Mouse (Mus musculus) 3134 (cell line): ENCODE data around the gene Liph.
"Not testable (repeated sequence)": the region's sequence is repeated elsewhere in the genome, so short reads cannot be mapped to it uniquely, and the experiment has no call there.

ENCODE experiments used
- DNase-seq: peaks from one replicate; pipeline ENCODE4 v3.0.0-alpha.2; 2011; ENCODE audit warnings: low spot score; ENCODE audit not compliant: insufficient read length; ENCODE audit errors: extremely low read depth

Gene Liph

GRCm38 (mm10) chr16:21995304-21995703 lies at the start of gene Liph:
Gene Liph, minus strand, starts transcription at chr16:21995663.
- DNase-seq, result no peak

- no peak for DNase-seq
Measured at GRCm38 (mm10) chr16:22043830-22044229, 48.4 kb upstream of the Liph start.

- no peak for DNase-seq
Measured at GRCm38 (mm10) chr16:22039978-22040377, 44.5 kb upstream of the Liph start.

GRCm38 (mm10) chr16:22038554-22038953 lies 43.1 kb upstream of the Liph start:
- no peak for DNase-seq

GRCm38 (mm10) chr16:22027474-22027873 lies 32.0 kb upstream of the Liph start:
- no peak for DNase-seq

GRCm38 (mm10) chr16:22022122-22022521 lies 26.7 kb upstream of the Liph start:
- no peak for DNase-seq

DNA sequence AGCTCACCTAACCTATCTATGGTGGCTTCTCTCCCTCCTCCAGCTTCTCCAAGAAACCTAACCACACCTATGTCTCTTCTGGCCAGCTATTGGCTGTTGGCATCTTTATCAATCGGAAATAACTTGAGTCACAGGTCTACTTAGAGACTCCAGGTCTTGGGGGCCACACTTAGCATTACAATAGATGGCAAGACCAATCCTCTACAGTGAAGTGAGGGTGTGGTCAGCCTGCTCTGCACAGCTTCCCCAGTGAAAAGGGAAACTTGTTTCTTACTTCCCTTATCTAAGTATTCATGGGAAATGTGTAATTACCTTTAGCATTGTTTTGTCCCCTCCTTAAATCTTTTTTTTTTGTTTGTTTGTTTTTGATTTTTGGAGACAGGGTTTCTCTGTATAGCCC lies 20.1 kb upstream of the Liph start:
- no peak for DNase-seq

DNA sequence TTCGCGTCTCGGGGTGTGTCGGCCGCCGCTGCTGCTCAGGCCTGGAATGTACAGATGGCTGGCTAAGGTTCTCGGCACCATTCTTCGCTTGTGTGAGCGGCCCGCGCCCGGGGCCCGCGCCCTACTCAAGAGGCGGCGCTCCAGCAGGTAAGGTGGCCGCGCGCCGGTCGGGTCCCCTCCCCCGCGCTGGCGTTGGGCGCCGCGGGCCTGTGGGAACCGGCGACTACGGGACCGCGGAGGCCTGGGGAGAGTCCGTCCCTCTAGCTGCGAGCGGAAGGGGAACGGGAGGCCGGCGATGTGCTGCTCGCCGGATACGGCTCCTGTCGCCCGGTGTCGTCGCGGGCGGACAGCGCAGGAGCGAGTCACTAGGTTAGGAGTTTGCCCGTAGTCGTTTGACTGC lies 14.1 kb upstream of the Liph start:
- DNase-seq, result peak; percentile 67

GRCm38 (mm10) chr16:22009099-22009584 lies 13.7 kb upstream of the Liph start, which contains the start of gene Senp2:
Gene Senp2, plus strand, starts transcription at chr16:22009484.
- peak; percentile 99 for DNase-seq

- DNase-seq, result peak; percentile 9
Measured at GRCm38 (mm10) chr16:22001606-22002005, 6.1 kb upstream of the Liph start.

GRCm38 (mm10) chr16:22001172-22001571 lies 5.7 kb upstream of the Liph start:
- DNase-seq, result no peak

DNA sequence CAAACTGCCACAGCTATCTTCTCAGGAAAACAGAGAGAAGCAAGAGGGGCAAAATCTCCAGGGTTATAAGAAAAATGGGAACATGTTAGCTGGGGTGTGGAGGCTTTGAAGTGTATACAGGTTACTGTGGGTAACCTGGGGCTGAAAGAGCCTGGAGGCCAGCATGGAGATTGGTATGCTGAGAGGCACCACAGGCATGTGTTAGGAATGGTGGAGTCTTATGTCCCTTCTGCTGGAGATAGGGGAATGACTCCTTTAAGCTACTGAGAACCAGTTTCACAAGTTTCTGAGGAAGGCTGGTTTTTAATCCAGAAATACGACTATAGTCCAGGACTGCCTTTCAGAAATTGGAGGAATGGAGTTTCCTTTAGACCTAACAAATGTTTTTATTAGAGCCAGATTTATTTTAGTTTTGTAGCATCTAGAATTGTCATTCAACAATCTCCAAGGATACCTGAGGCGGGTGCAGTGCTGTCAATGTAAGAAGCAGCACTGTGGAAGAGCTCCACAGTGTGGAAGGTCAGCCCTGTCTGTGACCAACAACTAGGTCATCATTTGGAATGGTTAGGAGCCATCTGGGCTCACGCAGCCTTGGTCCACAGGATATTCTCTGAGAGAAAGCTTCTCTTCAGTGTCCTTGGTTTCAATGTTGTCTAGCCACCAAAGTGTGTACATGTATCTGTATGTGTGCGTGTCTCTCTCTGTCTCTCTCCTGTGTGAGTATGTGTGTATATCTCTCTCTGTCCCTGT lies 4.7 kb upstream of the Liph start:
- no peak for DNase-seq

DNA sequence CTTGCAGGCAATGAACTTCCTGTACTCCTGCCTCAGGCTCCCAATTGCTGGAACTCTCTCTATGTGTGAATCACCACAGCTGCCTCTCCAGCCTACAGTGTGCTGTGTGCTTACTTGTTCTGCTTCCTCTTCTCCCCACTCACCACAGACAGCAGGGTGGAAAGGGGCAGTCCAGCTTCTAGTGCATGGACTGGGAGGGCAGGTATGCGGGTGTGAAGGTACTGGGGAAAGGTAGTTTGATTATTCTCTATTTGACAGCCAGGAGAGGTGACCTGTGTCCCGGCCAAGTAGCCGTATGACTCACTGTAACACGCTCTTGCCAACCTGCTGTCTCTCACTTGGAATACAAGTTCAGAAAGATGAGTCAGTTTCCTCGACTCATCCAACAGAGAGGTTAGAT lies 2.6 kb upstream of the Liph start:
- peak; percentile 77 for DNase-seq

- DNase-seq, result no peak
Measured at GRCm38 (mm10) chr16:21996881-21997641, 1.6 kb upstream of the Liph start.

DNA sequence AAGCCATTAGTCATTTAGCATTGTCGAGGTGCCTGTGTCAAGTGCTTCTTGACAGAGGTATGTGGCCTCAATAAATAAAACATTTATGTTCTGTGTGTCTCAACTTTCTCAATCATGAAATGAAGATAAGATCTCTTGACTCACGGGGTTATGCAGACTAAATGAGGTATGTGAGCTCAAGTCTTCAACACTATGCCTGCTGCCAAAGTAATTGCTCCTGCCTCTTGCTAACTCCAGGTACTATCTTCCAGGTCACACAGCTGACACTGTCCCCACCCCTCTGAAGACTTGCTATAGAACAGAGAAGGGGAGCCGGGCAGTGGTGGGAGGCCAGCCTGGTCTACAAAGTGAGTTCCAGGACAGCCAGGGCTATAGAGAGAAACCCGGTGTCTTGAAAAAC lies 939 bp upstream of the Liph start:
- no peak for DNase-seq

DNA sequence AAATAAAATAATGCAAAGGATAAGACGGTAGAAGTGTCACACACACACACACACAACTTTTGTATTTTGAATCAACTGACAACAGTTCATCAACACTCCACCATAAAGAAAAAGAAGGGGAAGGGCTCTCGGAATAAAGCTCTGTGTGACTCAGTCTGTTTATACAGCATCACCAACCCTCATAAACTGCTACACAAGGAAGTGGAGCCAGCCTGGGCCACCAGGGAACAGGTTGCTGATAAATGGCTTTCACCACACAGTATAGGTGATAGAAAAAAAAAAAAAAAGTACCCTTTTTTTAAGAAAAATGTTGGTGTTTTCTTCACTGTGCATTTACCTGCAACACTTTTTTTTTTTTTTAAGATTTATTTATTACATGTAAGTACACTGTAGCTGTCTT lies 3.7 kb downstream of the Liph start:
- DNase-seq, result no peak

DNA sequence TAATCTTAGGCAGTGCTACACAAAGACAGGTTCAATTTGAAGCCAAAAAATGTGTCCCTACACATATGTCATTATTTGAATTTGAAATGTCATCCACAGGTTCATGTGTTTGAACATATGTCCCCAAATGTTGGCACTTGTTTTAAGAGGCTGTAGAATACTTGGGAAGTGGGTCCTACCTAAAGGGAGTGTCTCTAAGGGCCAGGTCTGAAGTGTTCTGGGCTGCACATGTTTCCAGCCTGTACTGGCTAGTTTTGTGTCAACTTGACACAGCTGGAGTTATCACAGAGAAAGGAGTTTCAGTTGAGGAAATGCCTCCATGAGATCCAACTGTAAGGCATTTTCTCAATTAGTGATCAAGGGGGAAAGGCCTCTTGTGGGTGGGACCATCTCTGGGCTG lies 4.6 kb downstream of the Liph start:
- not testable (repeated sequence) for DNase-seq

- no peak for DNase-seq
Measured at GRCm38 (mm10) chr16:21987956-21988355, 7.5 kb downstream of the Liph start.

DNA sequence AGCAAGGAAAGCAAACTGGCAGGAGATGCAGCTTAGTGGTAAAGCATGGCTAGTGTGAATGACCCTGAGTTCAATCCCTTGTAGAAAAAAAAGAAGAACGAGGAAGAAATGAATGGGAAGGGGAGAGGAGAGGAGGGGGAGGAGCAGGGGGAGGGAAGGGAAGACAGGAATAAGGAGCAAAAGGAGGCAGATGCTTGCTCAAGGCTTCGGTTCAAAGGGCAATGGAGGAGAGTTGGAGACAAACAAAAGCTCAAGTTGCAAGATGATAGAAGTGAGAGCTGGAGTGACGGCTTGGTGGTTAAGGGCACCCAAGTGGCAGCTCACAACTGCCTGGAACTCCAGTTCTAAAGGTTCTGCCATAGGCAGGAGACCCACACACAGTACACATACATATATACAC lies 9.3 kb downstream of the Liph start:
- DNase-seq, result no peak

- DNase-seq, result no peak
Measured at GRCm38 (mm10) chr16:21984091-21984490, 11.4 kb downstream of the Liph start.

- no peak for DNase-seq
Measured at GRCm38 (mm10) chr16:21983581-21983980, 11.9 kb downstream of the Liph start.

DNA sequence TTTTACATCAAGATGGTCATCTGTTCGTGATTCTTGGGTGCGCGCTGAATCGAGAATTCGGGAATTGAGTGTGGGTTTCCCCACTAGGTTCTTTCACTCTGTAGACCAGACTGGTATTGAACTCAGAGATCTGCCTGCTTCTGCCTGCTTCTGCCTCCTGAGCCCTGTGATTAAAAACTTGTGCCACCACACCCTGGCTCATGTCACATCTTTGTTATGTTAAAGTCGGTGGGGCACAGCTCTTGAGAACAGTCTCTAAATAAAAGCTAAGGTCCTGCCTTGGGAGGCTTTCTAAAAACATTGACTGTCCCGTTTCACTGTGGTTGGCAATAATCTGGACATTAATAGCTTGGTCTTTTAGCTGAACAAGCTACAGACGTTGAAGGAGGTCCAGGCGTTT lies 12.3 kb downstream of the Liph start:
- no peak for DNase-seq
